Mouse (Mus musculus) intestine, postnatal 0 days (tissue): ENCODE measurements at regions not wholly inside any gene's neighbourhood (a gene's known extent, or its start where the extent isn't known, plus 50 kb on each side); places are given as distances from the start of the nearest gene placed in this dataset.

ENCODE experiments used
- ATAC-seq: fragments of 200-750 bp; cut with Nextera tagmentation; 2 replicates; pipeline ENCODE4 v1.8.0; 2017; ENCODE audit warnings: mild to moderate bottlenecking, moderate TSS enrichment, moderate library complexity
- H3K27ac ChIP-seq: fragments of 300-500 bp; sonication (generic); 2 replicates; pipeline ENCODE4 v1.5.1; 2014; ENCODE audit warnings: mild to moderate bottlenecking, low read depth, low read length, moderate library complexity
- H3K27me3 ChIP-seq: fragments of 300-500 bp; sonication (generic); replicated peaks from 2 replicates; pipeline ENCODE4 v1.6.1; 2014; ENCODE audit warnings: low read length, mixed read lengths; ENCODE audit not compliant: control insufficient read depth, insufficient read depth
- H3K36me3 ChIP-seq: fragments of 300-500 bp; sonication (generic); 2 replicates; pipeline ENCODE4 v1.6.1; 2014; ENCODE audit warnings: mild to moderate bottlenecking, moderate library complexity; ENCODE audit not compliant: control insufficient read depth, insufficient read depth
- H3K4me1 ChIP-seq: fragments of 300-500 bp; sonication (generic); replicated peaks from 2 replicates; pipeline ENCODE4 v1.6.1; 2014; ENCODE audit warnings: antibody characterized with exemption, low read length, mixed read lengths; ENCODE audit not compliant: control insufficient read depth, insufficient read depth
- H3K4me2 ChIP-seq: fragments of 300-500 bp; sonication (generic); replicated peaks from 2 replicates; pipeline ENCODE4 v1.6.1; 2014; ENCODE audit warnings: low read depth, mild to moderate bottlenecking, moderate library complexity
- H3K4me3 ChIP-seq: fragments of 300-500 bp; sonication (generic); 2 replicates; pipeline ENCODE4 v1.5.1; 2014; ENCODE audit warnings: low read depth, low read length
- H3K9ac ChIP-seq: fragments of 300-500 bp; sonication (generic); 2 replicates; pipeline ENCODE4 v1.6.1; 2014; ENCODE audit warnings: mild to moderate bottlenecking, low read depth, low read length
- H3K9me3 ChIP-seq: fragments of 300-500 bp; sonication (generic); 2 replicates; pipeline ENCODE4 v1.6.1; 2016; ENCODE audit warnings: mixed run types; ENCODE audit not compliant: control insufficient read depth
- CTCF ChIP-seq: sonication (generic); IDR thresholded peaks from 2 replicates; pipeline ENCODE4 v1.5.1; 2016; ENCODE audit warnings: low read depth, mild to moderate bottlenecking, control low read depth, antibody characterized with exemption, moderate library complexity
- WGBS: fragments of 180-500 bp; shearing (Covaris S2); extraction: QIAGEN DNeasy Blood & Tissue Kit; methylation state at CpG from one replicate; pipeline ENCODE4 v1.1.7; 2014; 5-methylcytosine and 5-hydroxymethylcytosine counted together

GRCm38 (mm10) chr12:8110297-8110696 is 97.6 kb upstream of the Ldah start:
- no peak overlapping the region for H3K9ac ChIP-seq
- H3K36me3 ChIP-seq = no peaks in the 10 kb centered on the region
- H3K4me1 ChIP-seq = no peaks in the 10 kb centered on the region
- H3K4me3 ChIP-seq = no peak overlapping the region
- H3K4me2 ChIP-seq = no peak overlapping the region
- H3K27me3 ChIP-seq = no peaks in the 10 kb centered on the region
- H3K27ac ChIP-seq = no peak overlapping the region
- no peak for ATAC-seq
- WGBS = 45% methylated on average over 4 of the region's 4 CpGs
- no peaks in the 10 kb centered on the region for H3K9me3 ChIP-seq
- TF ChIP-seq CTCF = no peak

GRCm38 (mm10) chr12:8111484-8111883 is 96.4 kb upstream of the Ldah start:
- Histone ChIP-seq H3K9me3 (no peaks in the 10 kb centered on the region), H3K4me3 (no peak overlapping the region), H3K27ac (no peak overlapping the region), H3K9ac (no peak overlapping the region), H3K27me3 (no peaks in the 10 kb centered on the region), H3K4me1 (no peaks in the 10 kb centered on the region), H3K36me3 (no peaks in the 10 kb centered on the region), H3K4me2 (no peak overlapping the region)
- 72% methylated on average over 4 of the region's 4 CpGs for WGBS
- ATAC-seq = no peak
- TF ChIP-seq CTCF = no peak

- Histone ChIP-seq H3K27ac (no peak overlapping the region), H3K4me3 (no peak overlapping the region), H3K27me3 (no peaks in the 10 kb centered on the region), H3K9me3 (no peaks in the 10 kb centered on the region), H3K4me1 (no peaks in the 10 kb centered on the region), H3K9ac (no peak overlapping the region), H3K36me3 (no peaks in the 10 kb centered on the region), H3K4me2 (no peak overlapping the region)
- 77% methylated on average over 1 of the region's 1 CpGs for WGBS
- TF ChIP-seq CTCF = no peak
- no peak for ATAC-seq
Observed at GRCm38 (mm10) chr12:8155566-8155965, 52.3 kb upstream of the Ldah start.
